Mouse (Mus musculus) fat pad, adult 2 months (tissue): Measurements from ENCODE around the gene Exoc4.

ENCODE experiments used
- DNase-seq: peaks from one replicate; pipeline ENCODE4 v3.0.0-alpha.2; 2011; ENCODE audit warnings: low read depth, low spot score; ENCODE audit errors: extremely low read depth

The Exoc4 gene

GRCm38 (mm10) chr6:33618590-33618989, 369.7 kb downstream of the Exoc4 start:
- no peak for DNase-seq

GRCm38 (mm10) chr6:33620701-33621100, 371.8 kb downstream of the Exoc4 start:
- no peak for DNase-seq

- no peak for DNase-seq
These were observed 377.0 kb downstream of the Exoc4 start for GRCm38 (mm10) chr6:33625931-33626330.

- DNase-seq = no peak
These were observed 382.2 kb downstream of the Exoc4 start for GRCm38 (mm10) chr6:33631133-33631532.

DNA sequence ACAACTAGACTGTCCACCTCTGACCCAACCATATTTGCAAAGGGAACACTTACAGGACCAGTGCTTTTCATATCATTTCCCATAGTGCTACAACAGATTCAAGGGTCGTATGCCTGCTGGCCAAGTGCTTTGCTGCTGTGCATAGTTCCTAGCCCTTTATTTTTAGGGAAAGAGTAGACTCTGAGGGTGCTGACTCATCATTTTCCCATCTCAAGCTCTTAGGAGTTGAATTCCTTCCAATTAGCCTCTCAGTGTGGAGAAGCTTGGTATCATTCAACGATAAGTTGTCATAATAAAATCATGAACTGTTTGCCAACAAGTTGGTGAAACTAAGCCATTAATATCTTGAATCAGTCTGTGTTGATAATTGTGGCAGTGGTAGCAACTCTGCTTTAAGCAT, 388.3 kb downstream of the Exoc4 start:
- no peak for DNase-seq

DNA sequence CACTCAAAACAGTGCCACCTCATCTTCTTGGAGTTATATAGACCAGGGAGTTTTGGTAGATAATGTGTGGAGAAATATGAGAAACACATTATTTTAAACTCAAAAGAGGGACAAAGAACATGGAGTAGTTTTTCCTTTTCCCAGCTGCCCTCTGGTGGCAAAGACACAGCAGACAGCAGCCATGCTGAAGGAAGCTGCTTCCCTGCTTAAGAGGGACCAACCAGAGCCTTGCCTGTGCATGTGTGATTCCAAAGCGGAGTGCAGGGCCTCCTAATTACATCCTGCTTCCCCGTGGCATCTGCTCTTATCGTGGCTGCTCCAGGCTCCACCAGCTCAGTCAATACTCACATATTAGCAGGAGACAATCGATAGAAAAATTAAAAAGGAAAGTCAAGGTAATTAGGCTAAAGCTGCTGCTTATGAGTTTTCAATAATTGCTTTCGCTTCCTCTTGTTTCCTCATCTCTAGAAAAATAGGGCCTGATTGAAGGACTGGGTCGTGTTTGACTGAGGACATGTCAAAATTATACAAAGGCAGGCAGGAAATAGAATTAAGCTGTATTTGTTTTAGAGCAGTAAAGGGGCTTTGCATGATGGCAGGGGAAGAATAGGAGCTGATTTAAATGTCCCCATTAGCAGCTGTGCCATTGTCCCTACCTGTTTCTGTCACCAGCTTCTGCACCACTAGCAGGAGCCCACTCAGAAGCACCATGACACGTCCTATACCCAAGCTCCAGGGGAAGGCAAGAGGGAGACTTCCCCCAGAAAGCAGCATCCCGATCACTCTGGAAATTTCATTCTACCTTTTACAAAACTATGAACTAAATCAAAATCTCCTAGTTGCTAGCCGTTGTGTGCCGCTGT, 433.1 kb downstream of the Exoc4 start:
- DNase-seq = no peak

- no peak for DNase-seq
These were observed 434.6 kb downstream of the Exoc4 start for GRCm38 (mm10) chr6:33683533-33683932.

GRCm38 (mm10) chr6:33685321-33685720, 436.4 kb downstream of the Exoc4 start:
- DNase-seq = no peak

GRCm38 (mm10) chr6:33690601-33691000, 441.7 kb downstream of the Exoc4 start:
- DNase-seq = no peak

- DNase-seq = no peak
These were observed 448.1 kb downstream of the Exoc4 start for GRCm38 (mm10) chr6:33696976-33697375.

DNA sequence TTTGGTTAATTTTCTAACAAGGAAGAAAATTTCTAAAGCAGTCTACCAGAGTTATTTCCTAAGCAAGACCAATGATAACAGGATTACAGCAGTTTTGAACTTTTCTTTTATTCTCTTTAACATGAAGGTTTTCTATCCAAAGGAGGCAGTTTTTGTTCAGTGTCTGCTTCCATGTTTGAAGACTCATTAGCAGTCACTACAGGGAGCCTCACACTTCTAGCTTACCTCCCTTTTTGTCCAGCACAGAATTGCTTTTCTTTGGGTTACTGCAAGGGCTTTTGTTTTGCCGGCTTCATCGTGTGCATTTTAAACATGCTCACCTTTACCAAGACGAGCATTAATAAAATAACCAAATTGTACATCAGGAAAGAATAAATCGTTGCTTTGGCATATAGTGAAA, 460.0 kb downstream of the Exoc4 start:
- DNase-seq = no peak

DNA sequence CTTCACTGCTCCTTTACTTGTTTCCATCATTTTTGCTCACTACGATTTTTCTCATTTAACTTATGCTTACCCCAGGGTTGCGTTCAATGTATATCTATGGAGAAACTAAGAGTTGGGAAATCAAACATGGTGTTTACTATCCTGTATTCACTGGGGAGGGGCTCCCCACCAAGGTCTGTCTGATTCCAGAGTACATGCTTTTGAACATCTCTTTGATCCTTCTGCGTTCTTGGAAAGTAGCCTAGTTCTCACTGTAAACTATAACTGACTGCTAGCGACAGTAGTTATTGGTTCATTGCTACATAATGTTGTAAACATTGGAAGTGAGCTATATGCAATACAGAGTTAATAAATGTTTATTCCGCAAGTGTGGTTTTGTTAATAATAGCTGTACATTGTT, 460.5 kb downstream of the Exoc4 start:
- no peak for DNase-seq

GRCm38 (mm10) chr6:33711742-33712141, 462.9 kb downstream of the Exoc4 start:
- DNase-seq = no peak

DNA sequence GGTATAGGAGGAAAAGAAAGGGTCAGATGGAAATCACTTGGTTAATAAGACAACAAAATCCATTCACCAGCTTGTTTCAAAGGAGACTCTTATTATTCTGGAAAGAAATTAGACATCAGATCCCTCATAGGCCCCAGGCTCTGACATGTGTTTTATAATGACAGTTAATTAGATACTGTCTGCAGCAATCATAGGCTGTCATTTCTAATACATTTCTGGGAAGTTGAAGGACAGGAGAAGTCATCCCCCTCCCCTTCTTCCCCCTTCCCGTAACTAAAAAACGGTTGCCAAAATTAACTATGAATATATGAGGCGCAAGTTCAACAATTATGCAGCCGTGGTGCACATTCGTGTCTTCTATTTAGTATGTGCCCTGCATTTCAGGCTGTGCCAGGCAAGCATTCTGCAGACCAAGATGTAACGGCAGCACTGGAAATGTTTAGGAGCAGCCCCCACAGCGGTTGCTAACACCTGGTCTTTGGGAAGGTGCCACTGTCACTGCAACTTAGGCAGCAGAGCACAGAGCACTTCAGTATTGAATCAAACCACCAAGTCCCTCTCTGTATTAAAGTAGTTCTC, 463.7 kb downstream of the Exoc4 start:
- DNase-seq = no peak

- DNase-seq = no peak
These were observed 467.5 kb downstream of the Exoc4 start for GRCm38 (mm10) chr6:33716254-33716965.

DNA sequence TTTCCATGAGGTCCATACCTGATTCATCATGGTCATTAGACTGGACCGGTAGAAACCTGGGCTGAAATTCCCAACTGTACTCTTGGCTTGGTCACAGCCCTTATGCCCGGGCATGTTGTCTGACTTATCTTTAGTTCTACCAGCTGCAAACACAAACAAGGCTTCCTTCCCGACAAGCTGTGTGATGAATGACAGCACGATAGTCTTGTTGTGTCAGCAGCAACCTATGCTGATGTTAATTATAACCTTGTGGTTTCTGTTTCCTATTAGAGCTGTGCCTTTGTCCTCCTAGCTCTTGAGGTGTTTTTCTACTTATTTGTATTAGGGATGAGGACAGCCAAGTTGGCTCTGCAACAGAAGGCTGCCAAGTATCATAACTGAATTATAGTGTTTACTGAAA, 472.3 kb downstream of the Exoc4 start:
- DNase-seq = no peak

DNA sequence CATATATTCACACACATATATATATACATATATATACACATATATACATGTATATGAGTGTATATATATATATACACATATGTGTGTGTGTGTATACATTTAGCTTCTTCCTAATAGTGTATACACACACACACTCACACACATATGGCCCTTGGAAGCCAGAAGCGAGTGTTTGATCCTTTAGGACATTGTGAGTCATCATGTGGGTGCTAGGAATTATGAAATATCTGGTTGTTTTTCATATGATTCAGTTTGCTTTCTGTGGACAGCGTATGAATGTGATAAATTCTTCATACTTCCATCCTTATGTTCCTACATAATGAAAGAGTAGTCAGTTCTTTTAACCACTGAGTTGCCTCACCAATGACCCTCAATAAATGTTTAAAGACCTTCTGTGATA, 473.9 kb downstream of the Exoc4 start:
- no peak for DNase-seq

- no peak for DNase-seq
These were observed 475.7 kb downstream of the Exoc4 start for GRCm38 (mm10) chr6:33724596-33724995.

DNA sequence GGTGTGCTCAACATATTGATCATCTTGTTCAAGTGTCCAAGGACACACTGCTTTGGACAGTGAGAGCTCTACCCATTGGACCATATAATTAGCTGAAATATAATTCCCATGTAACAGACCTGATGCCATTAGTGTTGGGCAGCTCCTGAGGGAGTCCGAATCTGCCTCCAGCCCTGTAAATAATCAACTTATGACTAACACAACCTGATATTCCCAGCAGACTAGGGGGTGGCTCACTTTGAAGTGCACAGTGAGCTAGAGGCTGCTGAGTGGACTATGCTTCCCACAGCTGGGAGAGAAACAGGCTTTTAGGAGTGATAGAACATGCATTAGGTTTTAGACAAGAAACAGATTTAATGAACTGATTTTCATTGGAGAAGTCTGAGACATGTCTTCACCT, 478.4 kb downstream of the Exoc4 start:
- DNase-seq = no peak

DNA sequence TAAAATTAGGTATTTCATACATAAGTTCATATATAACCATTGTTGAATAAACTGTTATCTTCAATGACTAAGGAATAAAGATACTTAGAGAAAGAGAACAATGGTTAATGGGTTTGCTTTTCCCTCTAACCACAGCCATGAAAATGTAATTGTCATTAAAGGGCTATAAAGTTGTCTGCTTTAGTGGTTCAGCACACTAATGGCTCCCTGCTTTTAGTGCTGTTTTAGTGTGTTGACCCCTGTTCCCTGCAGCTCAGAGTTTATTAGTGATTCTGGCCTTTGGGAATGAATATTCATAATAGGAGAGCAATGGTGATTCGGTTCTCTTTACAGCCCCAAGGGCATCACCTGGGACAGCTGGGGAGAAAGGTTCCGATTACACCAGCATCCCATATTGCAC, 483.3 kb downstream of the Exoc4 start:
- no peak for DNase-seq

- no peak for DNase-seq
These were observed 484.7 kb downstream of the Exoc4 start for GRCm38 (mm10) chr6:33733602-33734001.

DNA sequence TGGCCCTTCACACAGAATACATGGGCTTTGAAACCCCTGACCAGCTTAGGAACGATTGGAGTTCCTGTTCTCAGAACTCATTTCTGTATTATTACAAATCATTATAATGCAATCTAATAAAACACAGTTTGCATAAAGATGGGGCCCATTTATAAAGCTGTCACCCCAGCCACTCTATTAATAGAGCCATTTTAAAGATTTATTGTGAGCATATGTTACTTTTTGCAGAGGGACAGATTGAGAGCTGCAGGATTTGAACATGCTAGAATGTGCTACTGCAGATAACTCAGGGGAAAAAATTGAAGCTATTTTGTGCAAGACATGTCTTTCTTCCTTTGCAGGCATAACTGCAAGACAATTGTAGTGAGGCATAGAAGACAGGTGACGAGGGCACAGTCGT, 485.1 kb downstream of the Exoc4 start:
- no peak for DNase-seq
